Mouse (Mus musculus) urinary bladder, adult 18-20 months (tissue): ENCODE data around the gene Ccdc28b.

Experiments
- DNase-seq, 2 experiments: peaks; one replicate each; pipeline ENCODE4 v3.0.0; 2022; ENCODE audit warnings: low spot score in 2 of 2, mixed read lengths in 2 of 2

Ccdc28b gene

GRCm38 (mm10) chr4:129622803-129623535 lies 778 bp downstream of the Ccdc28b start:
- no peak for DNase-seq

- DNase-seq = no peak
These were observed 1.5 kb downstream of the Ccdc28b start for GRCm38 (mm10) chr4:129622120-129622802.

GRCm38 (mm10) chr4:129621283-129621841 lies 2.4 kb downstream of the Ccdc28b start:
- no peak for DNase-seq

- no peak for DNase-seq
These were observed 3.1 kb downstream of the Ccdc28b start for GRCm38 (mm10) chr4:129620419-129621282.

- DNase-seq = peak; percentile 85 to 95
These were observed 4.7 kb downstream of the Ccdc28b start, which contains the start of gene Iqcc for GRCm38 (mm10) chr4:129618786-129619691. Gene Iqcc (minus strand): TSS chr4:129619099.

GRCm38 (mm10) chr4:129618031-129618430 lies 5.7 kb downstream of the Ccdc28b start:
- DNase-seq = no peak

GRCm38 (mm10) chr4:129617121-129617641 lies 6.6 kb downstream of the Ccdc28b start:
- DNase-seq = no peak

GRCm38 (mm10) chr4:129616631-129617030 lies 7.1 kb downstream of the Ccdc28b start:
- DNase-seq = no peak

- DNase-seq = no peak
These were observed 7.9 kb downstream of the Ccdc28b start for GRCm38 (mm10) chr4:129615801-129616290.

- no peak for DNase-seq
These were observed 9.7 kb downstream of the Ccdc28b start, which contains the start of gene Dcdc2b for GRCm38 (mm10) chr4:129614093-129614492. Gene Dcdc2b (minus strand): TSS chr4:129614257.

GRCm38 (mm10) chr4:129610472-129610871 lies 13.3 kb downstream of the Ccdc28b start:
- DNase-seq = no peak

GRCm38 (mm10) chr4:129610026-129610425 lies 13.7 kb downstream of the Ccdc28b start:
- DNase-seq = no peak

GRCm38 (mm10) chr4:129609139-129609631 lies 14.6 kb downstream of the Ccdc28b start:
- no peak for DNase-seq

GRCm38 (mm10) chr4:129608426-129609025 lies 15.2 kb downstream of the Ccdc28b start:
- DNase-seq = peak; percentile 46 to 55

- peak; percentile 69 to 74 for DNase-seq
These were observed 23.3 kb downstream of the Ccdc28b start, which contains the start of the genes Eif3i and Tmem234 for GRCm38 (mm10) chr4:129600233-129601158. Gene Eif3i (minus strand): TSS chr4:129600648. Gene Tmem234 (plus strand): TSS chr4:129600668.

GRCm38 (mm10) chr4:129588865-129589264 lies 34.9 kb downstream of the Ccdc28b start:
- no peak for DNase-seq

- no peak for DNase-seq
These were observed 36.8 kb downstream of the Ccdc28b start for GRCm38 (mm10) chr4:129586943-129587342.

- no peak for DNase-seq
These were observed 38.0 kb downstream of the Ccdc28b start for GRCm38 (mm10) chr4:129585773-129586172.
